Comparison of ENCODE assay signal across 24 mouse cellular contexts in the genomic region with DNA sequence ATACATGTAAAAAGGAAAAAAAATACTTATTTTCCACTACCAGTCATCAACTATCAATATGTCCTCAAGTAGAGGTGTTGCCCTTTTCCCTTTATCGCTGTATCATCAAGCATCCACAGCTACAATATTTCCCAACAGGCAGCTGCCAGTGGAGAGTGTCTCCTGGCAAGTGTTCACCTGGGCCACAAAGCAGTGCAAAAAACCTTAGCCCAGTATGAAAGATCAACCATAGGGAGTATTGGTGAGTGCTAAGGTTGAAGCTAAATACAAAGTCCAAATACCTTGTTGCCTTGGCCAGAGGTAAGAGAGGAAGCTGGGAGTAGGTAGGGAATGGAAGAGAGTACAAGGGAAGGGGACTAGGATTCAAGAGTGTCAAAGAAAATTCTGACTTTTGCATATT. TPM values are rescaled to one million over a fixed set of nuclear protein-coding genes. Genes with fewer than 3 reads are reported as not detected.
"Had no signal": no experiment of that assay in that cellular context is flagged by ENCODE, and none has a peak within 500 bp of the region (broad histone marks: within the 10 kb centered on the region; RNA-seq: fewer than 3 reads in every experiment).

No protein-coding gene starts in this region.

- H3K4me1 ChIP-seq: hindbrain, embryonic 15.5 days; liver, embryonic 12.5 days; liver, embryonic 15.5 days; lung, embryonic 15.5 days; stomach, embryonic 15.5 days had no signal

- DNase-seq: layer of hippocampus, postnatal 36 days; lung, adult 18-20 months; lung, postnatal 10 days; lung, postnatal 4 days; midbrain, embryonic 14.5 days; right cerebral cortex, adult 18-20 months; right cerebral cortex, postnatal 14 days; right cerebral cortex, postnatal 4 days; spleen, adult 18-20 months; thymus, postnatal 25 days had no signal

- H3K36me3 ChIP-seq: hindbrain, embryonic 15.5 days; liver, embryonic 12.5 days; liver, embryonic 15.5 days; lung, embryonic 15.5 days; stomach, embryonic 15.5 days had no signal

- H3K9me3 ChIP-seq: hindbrain, embryonic 15.5 days; liver, embryonic 12.5 days; liver, embryonic 15.5 days; lung, embryonic 15.5 days; stomach, embryonic 15.5 days had no signal

- H3K27me3 ChIP-seq: hindbrain, embryonic 15.5 days; liver, embryonic 12.5 days; liver, embryonic 15.5 days; lung, embryonic 15.5 days; stomach, embryonic 15.5 days had no signal

- H3K9ac ChIP-seq: hindbrain, embryonic 15.5 days; liver, embryonic 12.5 days; liver, embryonic 15.5 days; lung, embryonic 15.5 days; stomach, embryonic 15.5 days had no signal

- H3K4me3 ChIP-seq: hindbrain, embryonic 15.5 days; left cerebral cortex, adult 2 months; liver, embryonic 12.5 days; liver, embryonic 15.5 days; lung, embryonic 15.5 days; stomach, embryonic 15.5 days had no signal

- ATAC-seq: intestine, postnatal 0 days; liver, embryonic 12.5 days had no signal

- H3K4me2 ChIP-seq: hindbrain, embryonic 15.5 days; liver, embryonic 12.5 days; liver, embryonic 15.5 days; lung, embryonic 15.5 days; midbrain, embryonic 11.5 days; stomach, embryonic 15.5 days had no signal

- H3K27ac ChIP-seq: hindbrain, embryonic 15.5 days; left cerebral cortex, adult 2 months; liver, embryonic 12.5 days; liver, embryonic 15.5 days; lung, embryonic 15.5 days; stomach, embryonic 15.5 days had no signal

RNA-seq across cellular contexts. Expression of gene Gm34302, which starts 34.0 kb away (rescaled TPM):
- polyA plus RNA-seq: hindbrain, embryonic 15.5 days; intestine, embryonic 14.5 days; intestine, postnatal 0 days; limb, embryonic 11.5 days; liver, embryonic 12.5 days; liver, embryonic 15.5 days; lung, embryonic 15.5 days; midbrain, embryonic 11.5 days; midbrain, embryonic 14.5 days; midbrain, postnatal 0 days; neural tube, embryonic 11.5 days; neural tube, embryonic 14.5 days; stomach, embryonic 15.5 days; thymus, postnatal 0 days had no signal
